Comparison of ENCODE assay signal across 10 mouse cellular contexts in genomic region chr4:57904638-57905037, GRCm38 (mm10). TPM values are rescaled to one million over a fixed set of nuclear protein-coding genes. Genes with fewer than 3 reads are reported as not detected.
DNase-seq lines count a peak whose midpoint lies in the region; ATAC-seq and TF ChIP-seq lines count a peak whose summit lies in the region.
"Had no signal": no experiment of that assay in that cellular context is flagged by ENCODE, and none has a peak within 500 bp of the region (broad histone marks: within the 10 kb centered on the region; RNA-seq: fewer than 3 reads in every experiment).

No protein-coding gene starts in this region.

- ATAC-seq in hindbrain, embryonic 15.5 days (ENCODE audit: low FRiP score, low read depth), result peak; percentile 49; the same call in 1 of the 2 replicates
- ATAC-seq in stomach, postnatal 0 days (ENCODE audit: low FRiP score, low TSS enrichment), result peak; percentile 77

- H3K4me3 ChIP-seq in hindbrain, embryonic 15.5 days, result no peak overlapping the region
- no peak overlapping the region for H3K4me3 ChIP-seq in stomach, postnatal 0 days (ENCODE audit: low read depth, low read length)
- H3K4me3 ChIP-seq: left cerebral cortex, adult 2 months had no signal

- H3K36me3 ChIP-seq in hindbrain, embryonic 15.5 days, result no peaks in the 10 kb centered on the region
- no peaks in the 10 kb centered on the region for H3K36me3 ChIP-seq in stomach, postnatal 0 days (ENCODE audit: control insufficient read depth, insufficient read depth, low read length)

- no peak for TF ChIP-seq CTCF in stomach, postnatal 0 days (IDR thresholded peaks at IDR 0.05; ENCODE audit: low read depth)

- no peak overlapping the region for H3K9ac ChIP-seq in hindbrain, embryonic 15.5 days
- no peak overlapping the region for H3K9ac ChIP-seq in stomach, postnatal 0 days (ENCODE audit: low read length)

- no peak overlapping the region for H3K27ac ChIP-seq in hindbrain, embryonic 15.5 days (replicated peaks)
- no peak overlapping the region for H3K27ac ChIP-seq in stomach, postnatal 0 days (replicated peaks)
- H3K27ac ChIP-seq: left cerebral cortex, adult 2 months had no signal

- no peak for TF ChIP-seq EP300 in stomach, postnatal 0 days (optimal IDR thresholded peaks at IDR 0.05)

- peaks cover 5% of the 10 kb centered on the region; the same call in 1 of the 2 replicates for H3K4me1 ChIP-seq in hindbrain, embryonic 15.5 days (replicated peaks)
- 0 out of 2 replicates have a peak, but pooled peaks cover 2% of the 10 kb centered on the region for H3K4me1 ChIP-seq in stomach, postnatal 0 days (replicated peaks; ENCODE audit: control insufficient read depth, insufficient read depth)

- WGBS in hindbrain, embryonic 15.5 days, result 28% methylated on average over 9 of the region's 9 CpGs
- WGBS in stomach, postnatal 0 days, result 29% methylated on average over 9 of the region's 9 CpGs

- no peaks in the 10 kb centered on the region for H3K9me3 ChIP-seq in hindbrain, embryonic 15.5 days
- no peaks in the 10 kb centered on the region for H3K9me3 ChIP-seq in stomach, postnatal 0 days (ENCODE audit: control insufficient read depth, low read length)

- H3K4me2 ChIP-seq in hindbrain, embryonic 15.5 days, result 0 out of 2 replicates have a peak overlapping the region, but pooled peaks have one; percentile 7
- H3K4me2 ChIP-seq in stomach, postnatal 0 days (replicated peaks; ENCODE audit: low read depth), result 0 out of 2 replicates have a peak overlapping the region, but pooled peaks have one; percentile 14

- H3K27me3 ChIP-seq in hindbrain, embryonic 15.5 days, result no peaks in the 10 kb centered on the region
- no peaks in the 10 kb centered on the region for H3K27me3 ChIP-seq in stomach, postnatal 0 days (ENCODE audit: control insufficient read depth, insufficient read depth, low read length)

- peak; percentile 58 for DNase-seq in urinary bladder, postnatal 14 days (ENCODE audit: low spot score)
- DNase-seq in urinary bladder, adult 2 months (ENCODE audit: low spot score), result no peak
- peak; percentile 24 to 56 for DNase-seq in kidney, postnatal 4 days
- peak; percentile 67 for DNase-seq in stomach, postnatal 0 days (ENCODE audit: low spot score)
- no peak for DNase-seq in ovary, postnatal 36 days (ENCODE audit: low spot score)
- no peak for DNase-seq in layer of hippocampus, postnatal 14 days (ENCODE audit: low spot score in 2 of 2)
- no peak for DNase-seq in cerebellum, adult 11 months

RNA-seq across cellular contexts. Expression of gene D630039A03Rik, which starts 11.5 kb away (rescaled TPM):
- 3.9 and 4.3 TPM in 2 replicates for polyA plus RNA-seq in urinary bladder, adult 2 months (2012; rRNA removed)
- polyA plus RNA-seq in hindbrain, embryonic 15.5 days (2015; fragmentation: Nextera tagmentation; extraction: Ambion mirVana), result 0.07 and 0.19 TPM in 2 replicates
- 12.7 and 14.2 TPM in 2 replicates for polyA plus RNA-seq in stomach, postnatal 0 days (2015; fragmentation: Nextera tagmentation; extraction: Ambion mirVana)
- under 1 TPM; 0.26 to 0.48 TPM for total RNA-seq in layer of hippocampus, postnatal 14 days (2021)
- total RNA-seq: neutrophil, adult 5-6 weeks had no signal

RNA-seq across cellular contexts. Expression of gene Txn1, which starts 51.6 kb away (rescaled TPM):
- polyA plus RNA-seq in urinary bladder, adult 2 months (2012; rRNA removed), result 240 and 294 TPM in 2 replicates
- polyA plus RNA-seq in hindbrain, embryonic 15.5 days (2015; fragmentation: Nextera tagmentation; extraction: Ambion mirVana), result 291 and 326 TPM in 2 replicates
- 530 and 563 TPM in 2 replicates for polyA plus RNA-seq in stomach, postnatal 0 days (2015; fragmentation: Nextera tagmentation; extraction: Ambion mirVana)
- total RNA-seq in layer of hippocampus, postnatal 14 days (2021), result 100 to 1,000 TPM; 151 to 152 TPM

Comparison
In these comparisons a context has a peak if more than half of its experiments do, and no peak if none do; other contexts are left out.
1. DNase-seq: peak in urinary bladder, postnatal 14 days (single experiment), kidney, postnatal 4 days (2 of 2) and stomach, postnatal 0 days (single experiment); none in urinary bladder, adult 2 months (single experiment), ovary, postnatal 36 days (single experiment), layer of hippocampus, postnatal 14 days (0 of 2) and cerebellum, adult 11 months (single experiment).